Mouse (Mus musculus) intestine, embryonic 14.5 days (tissue): ENCODE measurements around the gene Galnt18. TPM values are rescaled to one million over a fixed set of nuclear protein-coding genes. Genes with fewer than 3 reads are reported as not detected.

ENCODE experiments used
- ATAC-seq: fragments of 200-750 bp; cut with Nextera tagmentation; replicated peaks from 2 replicates; pipeline ENCODE4 v1.8.0; 2017; ENCODE audit warnings: low read depth, moderate number of reproducible peaks, moderate TSS enrichment, moderate library complexity; ENCODE audit not compliant: low FRiP score, low TSS enrichment
- DNase-seq: peaks from one replicate; pipeline ENCODE4 v3.0.0-alpha.2; 2018; ENCODE audit warnings: low spot score
- H3K27ac ChIP-seq: fragments of 300-500 bp; sonication (generic); 2 replicates; pipeline ENCODE4 v1.5.1; 2014; ENCODE audit warnings: low read depth, mild to moderate bottlenecking, control low read depth
- H3K27me3 ChIP-seq: fragments of 300-500 bp; sonication (generic); replicated peaks from 2 replicates; pipeline ENCODE4 v1.6.1; 2014; ENCODE audit warnings: low read length, control low read depth; ENCODE audit not compliant: control insufficient read depth, insufficient read depth
- H3K36me3 ChIP-seq: fragments of 300-500 bp; sonication (generic); 2 replicates; pipeline ENCODE4 v1.6.1; 2014; ENCODE audit warnings: low read length, control low read depth; ENCODE audit not compliant: control insufficient read depth, insufficient read depth
- H3K4me1 ChIP-seq: fragments of 300-500 bp; sonication (generic); replicated peaks from 2 replicates; pipeline ENCODE4 v1.6.1; 2014; ENCODE audit warnings: low read length, control low read depth, mixed read lengths; ENCODE audit not compliant: control insufficient read depth, insufficient read depth
- H3K4me2 ChIP-seq: fragments of 300-500 bp; sonication (generic); 2 replicates; pipeline ENCODE4 v1.6.1; 2014; ENCODE audit warnings: low read length
- H3K4me3 ChIP-seq: fragments of 300-500 bp; sonication (generic); 2 replicates; pipeline ENCODE4 v1.5.1; 2014; ENCODE audit warnings: low read depth, low read length, control low read depth, mixed read lengths
- H3K9ac ChIP-seq: fragments of 300-500 bp; sonication (generic); 2 replicates; pipeline ENCODE4 v1.6.1; 2014; ENCODE audit warnings: mild to moderate bottlenecking, low read length
- H3K9me3 ChIP-seq: fragments of 300-500 bp; sonication (generic); 2 replicates; pipeline ENCODE4 v1.6.1; 2016; ENCODE audit warnings: low read length, control low read depth; ENCODE audit not compliant: control insufficient read depth
- WGBS: fragments of 180-500 bp; shearing (Covaris S2); extraction: QIAGEN DNeasy Blood & Tissue Kit; methylation state at CpG from one replicate; pipeline ENCODE4 v1.1.7; 2014; 5-methylcytosine and 5-hydroxymethylcytosine counted together
- polyA plus RNA-seq: library from polyadenylated mRNA; unstranded; fragments of >200 nt; fragmentation: Nextera tagmentation; extraction: Ambion mirVana; gene quantifications from 2 replicates; pipeline ENCODE4 v1.2.1, GENCODE M21; 2014

Galnt18 gene
- polyA plus RNA-seq, 1 experiment from 2014 or later: 18.8 TPM

GRCm38 (mm10) chr7:111799021-111799420 lies 19.2 kb upstream of the Galnt18 start:
- Histone ChIP-seq H3K9ac (no peak overlapping the region), H3K4me3 (no peak overlapping the region), H3K27ac (no peak overlapping the region), H3K9me3 (no peaks in the 10 kb centered on the region), H3K36me3 (no peaks in the 10 kb centered on the region), H3K27me3 (no peaks in the 10 kb centered on the region), H3K4me1 (no peaks in the 10 kb centered on the region), H3K4me2 (no peak overlapping the region)
- DNase-seq: peak; percentile 37
- WGBS: 85% methylated on average over 5 of the region's 5 CpGs
- no peak for ATAC-seq

- ATAC-seq: no peak
- H3K4me1 ChIP-seq: no peaks in the 10 kb centered on the region
- no peaks in the 10 kb centered on the region for H3K27me3 ChIP-seq
- H3K4me2 ChIP-seq: no peak overlapping the region
- no peaks in the 10 kb centered on the region for H3K36me3 ChIP-seq
- no peak overlapping the region for H3K9ac ChIP-seq
- H3K27ac ChIP-seq: no peak overlapping the region
- H3K9me3 ChIP-seq: no peaks in the 10 kb centered on the region
- DNase-seq: peak; percentile 12
- 87% methylated on average over 13 of the region's 13 CpGs for WGBS
- H3K4me3 ChIP-seq: no peak overlapping the region
These were observed 17.7 kb upstream of the Galnt18 start for GRCm38 (mm10) chr7:111797337-111798010.

- no peak overlapping the region for H3K9ac ChIP-seq
- H3K4me2 ChIP-seq: no peak overlapping the region
- H3K36me3 ChIP-seq: no peaks in the 10 kb centered on the region
- ATAC-seq (no peak), DNase-seq (no peak)
- no peak overlapping the region for H3K27ac ChIP-seq
- no peaks in the 10 kb centered on the region for H3K4me1 ChIP-seq
- no peaks in the 10 kb centered on the region for H3K27me3 ChIP-seq
- no peaks in the 10 kb centered on the region for H3K9me3 ChIP-seq
- no peak overlapping the region for H3K4me3 ChIP-seq
These were observed 15.3 kb upstream of the Galnt18 start for GRCm38 (mm10) chr7:111795059-111795458.

- Histone ChIP-seq H3K4me2 (no peak overlapping the region), H3K9me3 (no peaks in the 10 kb centered on the region), H3K4me1 (no peaks in the 10 kb centered on the region), H3K36me3 (no peaks in the 10 kb centered on the region), H3K27me3 (no peaks in the 10 kb centered on the region), H3K27ac (no peak overlapping the region), H3K9ac (no peak overlapping the region), H3K4me3 (no peak overlapping the region)
- WGBS: 90% methylated on average over 3 of the region's 3 CpGs
- DNase-seq (no peak), ATAC-seq (no peak)
These were observed 12.4 kb upstream of the Galnt18 start for GRCm38 (mm10) chr7:111792154-111792553.

- Histone ChIP-seq H3K4me1 (no peaks in the 10 kb centered on the region), H3K27me3 (no peaks in the 10 kb centered on the region), H3K4me2 (no peak overlapping the region), H3K9me3 (no peaks in the 10 kb centered on the region), H3K9ac (no peak overlapping the region), H3K36me3 (no peaks in the 10 kb centered on the region), H3K27ac (no peak overlapping the region), H3K4me3 (no peak overlapping the region)
- no peak for ATAC-seq
- no peak for DNase-seq
- WGBS: 30% methylated on average over 6 of the region's 6 CpGs
These were observed 11.6 kb upstream of the Galnt18 start for GRCm38 (mm10) chr7:111791347-111791746.

- no peak overlapping the region for H3K4me2 ChIP-seq
- no peak for DNase-seq
- H3K27ac ChIP-seq: no peak overlapping the region
- H3K4me1 ChIP-seq: no peaks in the 10 kb centered on the region
- H3K9me3 ChIP-seq: no peaks in the 10 kb centered on the region
- no peak overlapping the region for H3K4me3 ChIP-seq
- 33% methylated on average over 2 of the region's 2 CpGs for WGBS
- no peaks in the 10 kb centered on the region for H3K36me3 ChIP-seq
- no peaks in the 10 kb centered on the region for H3K27me3 ChIP-seq
- no peak overlapping the region for H3K9ac ChIP-seq
- no peak for ATAC-seq
These were observed 8.1 kb upstream of the Galnt18 start for GRCm38 (mm10) chr7:111787921-111788320.

GRCm38 (mm10) chr7:111785478-111785877 lies 5.7 kb upstream of the Galnt18 start:
- WGBS: 87% methylated on average over 8 of the region's 8 CpGs
- no peak for ATAC-seq

GRCm38 (mm10) chr7:111782126-111782525 lies 2.3 kb upstream of the Galnt18 start:
- H3K4me1 ChIP-seq: peaks cover 7% of the 10 kb centered on the region
- H3K27ac ChIP-seq: no peak overlapping the region
- H3K4me2 ChIP-seq: no peak overlapping the region
- no peak overlapping the region for H3K9ac ChIP-seq
- no peaks in the 10 kb centered on the region for H3K36me3 ChIP-seq
- 55% methylated on average over 5 of the region's 5 CpGs for WGBS
- no peaks in the 10 kb centered on the region for H3K27me3 ChIP-seq
- no peak for ATAC-seq
- no peak overlapping the region for H3K4me3 ChIP-seq
- no peaks in the 10 kb centered on the region for H3K9me3 ChIP-seq
- DNase-seq: peak; percentile 84

More at GRCm38 (mm10) chr7:111785478-111785877, 5.7 kb upstream of the Galnt18 start:
- Histone ChIP-seq H3K27ac (no peak overlapping the region), H3K9ac (no peak overlapping the region), H3K4me2 (no peak overlapping the region), H3K27me3 (no peaks in the 10 kb centered on the region), H3K36me3 (no peaks in the 10 kb centered on the region), H3K9me3 (no peaks in the 10 kb centered on the region), H3K4me1 (no peaks in the 10 kb centered on the region), H3K4me3 (no peak overlapping the region)
- DNase-seq: no peak

GRCm38 (mm10) chr7:111781316-111781715 lies 1.5 kb upstream of the Galnt18 start:
- WGBS: 86% methylated on average over 6 of the region's 6 CpGs
- Histone ChIP-seq H3K4me1 (peaks cover 10% of the 10 kb centered on the region), H3K9ac (no peak overlapping the region), H3K4me2 (no peak overlapping the region), H3K4me3 (no peak overlapping the region), H3K27ac (no peak overlapping the region), H3K36me3 (no peaks in the 10 kb centered on the region), H3K9me3 (no peaks in the 10 kb centered on the region), H3K27me3 (no peaks in the 10 kb centered on the region)
- ATAC-seq (no peak), DNase-seq (no peak)
